Mouse (Mus musculus): ENCODE measurements at regions not wholly inside any gene's neighbourhood (a gene's known extent, or its start where the extent isn't known, plus 50 kb on each side); places are given as distances from the start of the nearest gene placed in this dataset.

DNA sequence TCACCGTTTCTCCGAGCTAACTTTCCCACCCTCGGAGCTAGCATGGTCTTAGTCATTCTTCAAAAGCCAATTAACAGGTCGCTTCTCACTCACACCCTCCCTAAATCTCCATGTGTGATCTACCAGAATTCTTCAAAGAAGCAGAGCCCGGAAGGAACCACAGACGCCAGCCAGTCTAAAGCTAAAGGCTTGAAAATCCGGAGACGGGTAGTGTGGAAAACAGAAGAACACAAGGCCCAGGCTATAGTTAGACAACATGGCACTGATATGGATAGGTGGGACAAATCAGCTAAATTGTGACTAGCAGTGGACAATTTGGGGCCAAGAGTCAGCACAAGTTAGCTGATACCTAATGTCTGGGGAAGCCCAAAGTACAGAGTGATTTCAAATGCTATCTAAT lies 387.0 kb upstream of the Trpc7 start:
- no peak for TF ChIP-seq SRF (IDR thresholded peaks at IDR 0.05; ENCODE audit: control insufficient read depth, insufficient read length, low read depth)
- no peak for TF ChIP-seq MYOG (IDR thresholded peaks at IDR 0.05; ENCODE audit: control insufficient read depth in 1 of 3, insufficient read depth in 1 of 3, insufficient read length in 2 of 3, low read depth in 2 of 3)
- no peak for TF ChIP-seq TCF12 (IDR thresholded peaks at IDR 0.05; ENCODE audit: insufficient read depth, poor library complexity, severe bottlenecking)
- TF ChIP-seq POLR2AphosphoS2 (IDR thresholded peaks at IDR 0.05; ENCODE audit: insufficient read length, low read depth), result no peak
- TF ChIP-seq E2F4 (IDR thresholded peaks at IDR 0.05; ENCODE audit: insufficient read depth), result no peak
- TF ChIP-seq USF1 (IDR thresholded peaks at IDR 0.05; ENCODE audit: low read depth), result no peak
- no peak for TF ChIP-seq MAX (IDR thresholded peaks at IDR 0.05; ENCODE audit: low read depth)
- no peak for TF ChIP-seq REST (IDR thresholded peaks at IDR 0.05; ENCODE audit: insufficient read depth, insufficient read length)
- TF ChIP-seq TCF3 (IDR thresholded peaks at IDR 0.05; ENCODE audit: insufficient read length, low read depth), result no peak
- no peak for TF ChIP-seq CEBPB (IDR thresholded peaks at IDR 0.05; ENCODE audit: insufficient read depth, poor library complexity, severe bottlenecking)
- TF ChIP-seq MYOD1 (IDR thresholded peaks at IDR 0.05; ENCODE audit: control insufficient read depth in 1 of 3, insufficient read length in 2 of 3, low read depth in 2 of 3), result no peak
- TF ChIP-seq POLR2A (IDR thresholded peaks at IDR 0.05; ENCODE audit: insufficient read length, low read depth), result no peak
- Histone ChIP-seq H3K36me3 (ENCODE audit: control insufficient read depth, insufficient read depth) (no peaks in the 10 kb centered on the region), H3ac (ENCODE audit: control insufficient read depth, insufficient read length) (no peak overlapping the region), H3K4me3 (no peak overlapping the region), H3K27me3 (ENCODE audit: control insufficient read depth, insufficient read depth, insufficient read length) (no peaks in the 10 kb centered on the region), H3K4me2 (ENCODE audit: low read depth) (no peak overlapping the region), H3K79me2 (ENCODE audit: control insufficient read depth, insufficient read depth) (no peaks in the 10 kb centered on the region)

DNA sequence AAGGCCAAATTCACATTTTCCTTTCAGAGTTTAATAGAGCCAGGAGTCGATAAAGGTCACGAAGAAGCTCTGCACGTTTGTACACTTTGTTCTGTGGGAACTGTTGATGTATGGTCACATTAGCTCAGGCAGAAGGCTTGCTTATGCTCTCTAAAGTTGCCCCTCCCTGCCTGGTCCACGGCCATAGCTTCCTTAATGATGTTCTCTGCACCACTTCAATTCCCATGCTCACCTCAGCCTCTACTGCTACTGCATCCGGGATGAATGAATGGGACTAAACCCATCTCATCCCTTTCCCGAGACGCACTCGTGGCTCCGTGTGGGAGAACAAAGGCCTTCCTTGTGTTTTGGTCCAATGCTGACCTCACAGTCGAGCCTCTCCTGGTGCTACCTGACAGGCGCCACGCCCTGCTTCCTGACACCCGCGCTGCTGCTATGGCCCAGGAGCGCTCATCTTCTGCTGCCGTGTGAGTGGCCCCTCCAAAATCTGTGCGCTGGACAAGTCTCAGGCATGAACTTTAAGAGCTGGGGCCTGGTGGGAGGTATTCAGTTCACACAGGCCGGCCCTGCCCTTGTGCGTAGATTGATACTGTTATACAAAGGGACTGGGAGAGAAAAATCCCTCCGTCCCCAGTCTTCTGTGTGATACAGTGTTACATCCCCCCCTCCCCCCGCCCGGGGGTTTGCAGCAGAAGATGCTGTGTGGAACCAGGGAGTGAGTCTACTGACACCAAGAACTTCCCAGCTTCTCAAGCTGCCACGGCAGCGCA lies 386.3 kb upstream of the Trpc7 start:
- Histone ChIP-seq H3K4me2 (ENCODE audit: low read depth) (no peak overlapping the region), H3ac (ENCODE audit: control insufficient read depth, insufficient read length) (no peak overlapping the region), H3K27me3 (ENCODE audit: control insufficient read depth, insufficient read depth, insufficient read length) (no peaks in the 10 kb centered on the region), H3K36me3 (ENCODE audit: control insufficient read depth, insufficient read depth) (no peaks in the 10 kb centered on the region), H3K79me2 (ENCODE audit: control insufficient read depth, insufficient read depth) (no peaks in the 10 kb centered on the region), H3K4me3 (no peak overlapping the region)
- TF ChIP-seq MYOG (IDR thresholded peaks at IDR 0.05; ENCODE audit: control insufficient read depth in 1 of 3, insufficient read depth in 1 of 3, insufficient read length in 2 of 3, low read depth in 2 of 3) (no peak), MAX (IDR thresholded peaks at IDR 0.05; ENCODE audit: low read depth) (no peak)

DNA sequence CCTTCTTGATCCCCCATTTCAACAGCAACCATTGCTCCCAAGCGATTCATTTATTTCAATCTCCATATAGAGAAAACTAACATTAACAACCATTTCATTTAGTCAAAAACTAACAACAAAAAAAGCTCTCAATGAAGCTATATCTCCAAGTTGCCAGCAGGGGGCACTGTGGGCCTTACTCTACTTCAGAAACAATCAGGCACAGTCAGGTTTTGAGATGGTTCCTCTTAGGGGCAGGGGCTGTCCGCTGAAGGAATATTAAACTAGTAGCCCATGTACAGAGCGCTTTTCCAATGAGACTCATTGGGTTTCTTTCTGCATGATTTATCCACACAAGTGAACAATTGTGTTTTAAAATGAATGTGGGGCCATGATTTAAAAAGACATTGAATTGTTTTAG lies 385.7 kb upstream of the Trpc7 start:
- H3K4me2 ChIP-seq (ENCODE audit: low read depth), result no peak overlapping the region

DNA sequence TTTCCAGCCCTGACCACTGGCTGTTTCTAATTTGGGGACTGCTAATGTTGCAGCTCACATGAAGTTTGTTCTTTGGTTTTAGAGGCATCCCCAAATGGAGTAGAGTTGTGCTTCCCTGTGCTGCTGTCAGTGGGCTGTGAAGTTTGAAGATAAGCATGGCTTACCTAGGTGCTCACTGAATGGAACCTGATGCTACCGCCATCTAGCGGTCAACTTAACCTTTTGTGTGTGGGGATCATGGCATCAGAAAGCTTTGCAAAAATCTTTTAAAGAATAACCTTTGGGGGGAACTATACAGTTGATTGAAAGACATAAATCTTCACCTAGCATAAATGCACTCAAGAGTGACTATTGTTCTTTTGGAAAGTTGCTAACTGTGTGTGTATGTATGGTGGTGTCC lies 382.8 kb upstream of the Trpc7 start:
- no peak overlapping the region for H3K4me3 ChIP-seq
- H3K79me2 ChIP-seq (ENCODE audit: control insufficient read depth, insufficient read depth), result no peaks in the 10 kb centered on the region
- no peaks in the 10 kb centered on the region for H3K27me3 ChIP-seq (ENCODE audit: control insufficient read depth, insufficient read depth, insufficient read length)
- H3K36me3 ChIP-seq (ENCODE audit: control insufficient read depth, insufficient read depth), result no peaks in the 10 kb centered on the region
- TF ChIP-seq POLR2AphosphoS2 (IDR thresholded peaks at IDR 0.05; ENCODE audit: insufficient read length, low read depth) (no peak), REST (IDR thresholded peaks at IDR 0.05; ENCODE audit: insufficient read depth, insufficient read length) (no peak), E2F4 (IDR thresholded peaks at IDR 0.05; ENCODE audit: insufficient read depth) (no peak), TCF12 (IDR thresholded peaks at IDR 0.05; ENCODE audit: insufficient read depth, poor library complexity, severe bottlenecking) (no peak), MYOD1 (IDR thresholded peaks at IDR 0.05; ENCODE audit: control insufficient read depth in 1 of 3, insufficient read length in 2 of 3, low read depth in 2 of 3) (no peak)
- no peak overlapping the region for H3ac ChIP-seq (ENCODE audit: control insufficient read depth, insufficient read length)
- no peak overlapping the region for H3K4me2 ChIP-seq (ENCODE audit: low read depth)

More for the DNA sequence above, 385.7 kb upstream of the Trpc7 start:
- TF ChIP-seq USF1 (IDR thresholded peaks at IDR 0.05; ENCODE audit: low read depth) (no peak), POLR2A (IDR thresholded peaks at IDR 0.05; ENCODE audit: insufficient read length, low read depth) (no peak), MYOD1 (IDR thresholded peaks at IDR 0.05; ENCODE audit: control insufficient read depth in 1 of 3, insufficient read length in 2 of 3, low read depth in 2 of 3) (no peak), MYOG (IDR thresholded peaks at IDR 0.05; ENCODE audit: control insufficient read depth in 1 of 3, insufficient read depth in 1 of 3, insufficient read length in 2 of 3, low read depth in 2 of 3) (no peak), REST (IDR thresholded peaks at IDR 0.05; ENCODE audit: insufficient read depth, insufficient read length) (no peak), TCF12 (IDR thresholded peaks at IDR 0.05; ENCODE audit: insufficient read depth, poor library complexity, severe bottlenecking) (no peak), SRF (IDR thresholded peaks at IDR 0.05; ENCODE audit: control insufficient read depth, insufficient read length, low read depth) (no peak)
- no peak overlapping the region for H3K4me3 ChIP-seq
- H3K27me3 ChIP-seq (ENCODE audit: control insufficient read depth, insufficient read depth, insufficient read length), result no peaks in the 10 kb centered on the region
- no peak overlapping the region for H3ac ChIP-seq (ENCODE audit: control insufficient read depth, insufficient read length)
- H3K79me2 ChIP-seq (ENCODE audit: control insufficient read depth, insufficient read depth), result no peaks in the 10 kb centered on the region
- no peaks in the 10 kb centered on the region for H3K36me3 ChIP-seq (ENCODE audit: control insufficient read depth, insufficient read depth)

DNA sequence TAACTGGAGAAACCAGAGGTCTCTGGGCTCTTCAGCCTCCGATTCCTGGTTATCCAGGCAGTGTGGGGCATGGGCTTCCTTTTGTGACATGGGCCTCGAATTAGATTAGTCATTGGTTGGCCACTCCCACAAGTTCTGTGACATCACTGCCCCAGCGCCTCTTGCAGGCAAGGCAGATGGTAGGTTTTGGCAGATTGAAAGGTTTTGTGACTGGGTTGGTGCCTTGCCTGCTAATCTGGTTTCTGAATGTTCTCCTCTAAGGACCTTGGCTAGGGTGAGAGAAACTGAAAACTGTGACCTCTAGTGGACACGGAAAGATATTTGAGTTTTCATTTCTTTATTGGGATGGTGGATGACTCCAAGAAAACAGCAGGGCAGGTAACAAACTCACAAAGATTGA lies 381.3 kb upstream of the Trpc7 start:
- Histone ChIP-seq H3K4me2 (ENCODE audit: low read depth) (no peak overlapping the region), H3K4me3 (no peak overlapping the region), H3K36me3 (ENCODE audit: control insufficient read depth, insufficient read depth) (no peaks in the 10 kb centered on the region), H3ac (ENCODE audit: control insufficient read depth, insufficient read length) (no peak overlapping the region), H3K27me3 (ENCODE audit: control insufficient read depth, insufficient read depth, insufficient read length) (no peaks in the 10 kb centered on the region), H3K79me2 (ENCODE audit: control insufficient read depth, insufficient read depth) (no peaks in the 10 kb centered on the region)
- TF ChIP-seq TCF3 (IDR thresholded peaks at IDR 0.05; ENCODE audit: insufficient read length, low read depth) (no peak), USF1 (IDR thresholded peaks at IDR 0.05; ENCODE audit: low read depth) (no peak), MYOD1 (IDR thresholded peaks at IDR 0.05; ENCODE audit: control insufficient read depth in 1 of 3, insufficient read length in 2 of 3, low read depth in 2 of 3) (no peak), TCF12 (IDR thresholded peaks at IDR 0.05; ENCODE audit: insufficient read depth, poor library complexity, severe bottlenecking) (no peak), MAX (IDR thresholded peaks at IDR 0.05; ENCODE audit: low read depth) (no peak), SRF (IDR thresholded peaks at IDR 0.05; ENCODE audit: control insufficient read depth, insufficient read length, low read depth) (no peak), CEBPB (IDR thresholded peaks at IDR 0.05; ENCODE audit: insufficient read depth, poor library complexity, severe bottlenecking) (no peak), E2F4 (IDR thresholded peaks at IDR 0.05; ENCODE audit: insufficient read depth) (no peak), POLR2AphosphoS2 (IDR thresholded peaks at IDR 0.05; ENCODE audit: insufficient read length, low read depth) (no peak)
